Mouse (Mus musculus) mature B cell (primary cell): ENCODE results near the gene E330017A01Rik.

Experiments used
- in situ Hi-C: fragments of 300-500 bp; cut with MboI; formaldehyde crosslinking; loops from 2 replicates; pipeline ENCODE4 v1.14.3; 2019

E330017A01Rik gene

DNA sequence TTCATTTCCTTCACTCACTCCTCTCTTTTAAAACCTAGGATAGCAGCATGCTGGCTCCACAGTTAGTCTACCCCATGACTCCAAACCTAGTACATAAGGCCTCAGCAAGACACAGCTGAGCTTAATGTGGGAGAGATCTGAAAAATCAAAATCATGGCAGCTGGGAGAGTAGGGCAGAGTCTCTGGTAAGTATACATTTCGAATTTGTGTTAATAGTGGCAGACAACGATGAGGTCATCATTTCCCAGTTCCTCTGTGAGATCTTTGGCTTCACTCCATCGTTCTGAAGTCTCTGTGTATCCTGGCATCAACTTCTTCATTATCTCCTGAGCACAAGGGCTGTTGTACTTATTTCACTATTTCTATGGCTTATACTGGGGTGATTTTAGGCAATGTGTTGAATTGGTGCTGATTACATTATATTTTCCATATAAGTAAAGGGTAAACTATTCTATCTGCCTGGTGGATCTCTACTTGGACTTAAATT is at the start of gene E330017A01Rik:
E330017A01Rik (minus strand) TSS at position 51 of the 487 bp plus-strand sequence.
- in situ Hi-C loops, result no loop called here

- in situ Hi-C loops, result no loop called here
Measured at GRCm38 (mm10) chr16:58685548-58686537, 47.3 kb upstream of the E330017A01Rik start.

- in situ Hi-C loops, result no loop called here
Measured at GRCm38 (mm10) chr16:58684537-58684936, 46.0 kb upstream of the E330017A01Rik start.

DNA sequence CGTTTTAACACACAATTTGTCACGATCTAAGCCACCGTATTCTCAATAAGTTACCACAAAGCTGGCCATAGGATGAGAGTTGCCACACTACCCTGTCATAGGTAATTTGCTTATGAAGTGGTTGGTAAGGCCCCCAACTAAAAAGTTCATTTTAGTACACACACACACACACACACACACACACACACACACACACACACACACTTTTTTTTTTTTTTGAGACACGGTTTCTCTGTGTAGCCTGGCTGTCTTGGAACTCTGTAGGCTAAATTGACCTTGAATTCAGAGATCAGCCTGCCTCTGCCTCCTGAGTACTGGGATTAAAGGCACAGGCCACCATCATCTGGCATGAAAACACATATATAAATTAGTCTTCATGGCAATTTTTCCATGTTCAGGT is 45.4 kb upstream of the E330017A01Rik start:
- in situ Hi-C loops, result no loop called here

GRCm38 (mm10) chr16:58682870-58683269 is 44.3 kb upstream of the E330017A01Rik start:
- in situ Hi-C loops, result no loop called here

GRCm38 (mm10) chr16:58682046-58682445 is 43.5 kb upstream of the E330017A01Rik start:
- in situ Hi-C loops, result no loop called here

GRCm38 (mm10) chr16:58678660-58679059 is 40.1 kb upstream of the E330017A01Rik start:
- in situ Hi-C loops, result no loop called here

GRCm38 (mm10) chr16:58677491-58677890 is 39.0 kb upstream of the E330017A01Rik start:
- in situ Hi-C loops, result no loop called here

- in situ Hi-C loops, result no loop called here
Measured at GRCm38 (mm10) chr16:58676633-58677032, 38.1 kb upstream of the E330017A01Rik start.

DNA sequence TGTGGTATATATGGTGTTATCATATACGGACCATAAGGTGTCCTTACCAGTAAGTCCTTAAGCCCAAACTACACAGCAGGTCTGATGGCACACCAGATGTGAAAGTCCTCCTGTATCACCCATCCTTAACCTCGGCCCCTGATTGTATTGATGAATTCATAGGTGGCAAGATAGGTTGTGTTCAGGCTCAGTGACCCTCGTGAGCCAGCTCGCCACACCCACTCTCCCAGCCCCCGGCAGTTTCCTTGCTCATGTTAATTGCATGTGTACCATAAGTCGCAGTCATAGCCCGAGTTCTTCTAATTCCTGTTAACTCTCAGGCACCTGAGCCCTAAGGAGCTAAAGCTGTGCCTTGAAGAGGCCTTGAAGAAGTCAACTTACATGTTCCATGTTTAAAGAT is 37.6 kb upstream of the E330017A01Rik start:
- in situ Hi-C loops, result no loop called here

- in situ Hi-C loops, result no loop called here
Measured at GRCm38 (mm10) chr16:58675256-58675655, 36.7 kb upstream of the E330017A01Rik start.

DNA sequence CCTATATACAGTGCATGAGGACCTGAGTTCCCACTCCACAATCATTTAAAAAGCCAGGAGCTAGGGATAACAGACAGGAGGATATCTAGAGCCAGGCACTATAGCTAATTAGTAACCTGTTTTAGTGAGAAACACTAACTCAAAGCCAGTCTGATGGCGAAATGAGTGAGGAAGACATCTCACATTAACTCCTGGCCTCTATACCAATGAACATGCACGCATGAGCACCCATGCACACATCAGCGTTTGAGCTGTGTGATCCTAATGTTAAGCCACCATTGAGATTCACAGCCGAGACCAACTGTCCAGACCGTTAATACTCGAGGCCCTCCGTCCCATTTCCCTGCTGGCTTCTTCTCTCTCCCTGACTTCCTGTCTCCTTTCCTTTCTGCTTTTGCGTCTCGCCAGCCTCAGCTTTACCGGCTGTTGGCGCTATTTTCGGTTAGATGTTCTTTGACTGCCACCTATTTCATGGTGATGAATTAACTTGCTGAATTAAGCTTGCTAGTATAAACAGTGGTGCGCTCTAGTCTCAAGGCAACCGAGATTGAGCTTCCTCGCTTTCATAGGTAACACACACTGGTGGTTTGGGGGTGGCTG is 35.4 kb upstream of the E330017A01Rik start:
- in situ Hi-C loops, result no loop called here

DNA sequence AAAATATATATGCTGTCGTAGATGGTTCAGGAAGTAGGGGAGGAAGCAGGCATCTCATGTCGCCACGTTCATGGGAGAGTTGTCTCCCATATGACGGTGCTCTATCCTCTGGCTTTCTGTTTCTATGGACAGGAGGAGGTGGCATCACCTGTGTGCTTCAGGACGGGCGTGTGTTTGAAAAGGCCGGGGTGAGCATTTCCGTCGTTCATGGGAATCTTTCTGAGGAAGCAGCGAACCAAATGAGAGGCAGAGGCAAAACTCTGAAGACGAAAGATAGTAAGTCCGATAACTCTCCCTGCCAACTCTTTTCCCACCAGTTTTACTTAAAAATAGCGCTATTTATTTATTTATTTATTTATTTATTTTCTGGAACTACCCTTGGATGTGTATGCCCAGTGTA is 33.9 kb upstream of the E330017A01Rik start:
- in situ Hi-C loops, result no loop called here

GRCm38 (mm10) chr16:58671212-58671985 is 32.9 kb upstream of the E330017A01Rik start:
- in situ Hi-C loops, result no loop called here

- in situ Hi-C loops, result no loop called here
Measured at GRCm38 (mm10) chr16:58670643-58671042, 32.1 kb upstream of the E330017A01Rik start.

- in situ Hi-C loops, result loop anchor here (10.0 kb wide), 1 partner anchor 215 kb away; no protein-coding TSS in a partner anchor
Measured at GRCm38 (mm10) chr16:58669917-58670630, 31.5 kb upstream of the E330017A01Rik start, which contains the start of gene Cpox. TSS of gene Cpox (plus strand) at chr16:58670292.

DNA sequence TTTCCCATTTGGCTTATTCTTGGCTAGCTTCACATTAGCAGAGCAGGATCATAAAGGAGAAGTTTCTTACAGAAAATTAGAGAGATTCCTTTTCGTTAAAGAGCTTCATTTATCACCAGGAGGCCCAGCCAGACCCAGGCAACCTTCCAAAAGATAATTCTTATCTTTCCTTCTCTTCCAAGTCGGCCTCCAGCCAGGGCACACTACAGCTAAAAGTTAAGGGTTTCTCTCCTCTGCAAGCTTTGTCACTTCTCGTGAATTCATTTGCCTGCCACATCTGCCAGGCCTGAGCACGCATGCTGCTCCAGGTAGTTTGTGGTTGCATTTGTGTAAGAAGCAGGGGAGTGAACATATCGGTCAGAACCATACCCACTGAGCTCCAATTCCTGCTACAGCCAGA is 30.7 kb upstream of the E330017A01Rik start:
- in situ Hi-C loops, result loop anchor here (10.0 kb wide), 1 partner anchor 214 kb away; no protein-coding TSS in a partner anchor

DNA sequence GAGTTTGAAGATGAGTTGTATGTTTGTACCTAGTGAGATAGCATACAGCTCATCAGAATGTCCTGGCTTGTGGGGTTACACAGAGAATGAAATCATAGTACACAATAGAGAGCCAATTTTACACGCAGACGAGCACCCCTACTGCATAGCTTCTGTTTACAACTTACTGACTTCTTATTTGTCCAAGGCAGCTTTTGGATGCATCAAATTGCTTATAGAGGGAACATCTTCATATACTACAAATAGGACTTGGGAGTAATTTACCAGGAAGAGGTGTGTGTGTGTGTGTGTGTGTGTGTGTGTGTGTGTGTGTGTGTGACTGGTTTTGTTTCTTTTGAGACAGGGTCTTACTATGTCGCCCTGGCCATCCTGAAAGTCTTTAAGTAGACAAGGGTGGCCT is 30.0 kb upstream of the E330017A01Rik start:
- in situ Hi-C loops, result loop anchor here (10.0 kb wide), 1 partner anchor 214 kb away; no protein-coding TSS in a partner anchor

- in situ Hi-C loops, result loop anchor here (10.0 kb wide), 1 partner anchor 212 kb away; no protein-coding TSS in a partner anchor
Measured at GRCm38 (mm10) chr16:58666681-58667080, 28.1 kb upstream of the E330017A01Rik start.

- in situ Hi-C loops, result loop anchor here (10.0 kb wide), 1 partner anchor 210 kb away; no protein-coding TSS in a partner anchor
Measured at GRCm38 (mm10) chr16:58665137-58665536, 26.6 kb upstream of the E330017A01Rik start.

- in situ Hi-C loops, result loop anchor here (10.0 kb wide), 1 partner anchor 209 kb away; no protein-coding TSS in a partner anchor
Measured at GRCm38 (mm10) chr16:58663816-58664215, 25.3 kb upstream of the E330017A01Rik start.
